ENCODE assay signal across 14 mouse cellular contexts in genomic region chr2:101732777-101733210, GRCm38 (mm10). TPM values are rescaled to one million over a fixed set of nuclear protein-coding genes. Genes with fewer than 3 reads are reported as not detected.
DNase-seq lines count a peak whose midpoint lies in the region; ATAC-seq and TF ChIP-seq lines count a peak whose summit lies in the region.
"Had no signal": no experiment of that assay in that cellular context is flagged by ENCODE, and none has a peak within 500 bp of the region (broad histone marks: within the 10 kb centered on the region; RNA-seq: fewer than 3 reads in every experiment).

No protein-coding gene starts in this region.

- peak overlapping the region; percentile 45 for H3K27ac ChIP-seq in MEL (ENCODE audit: control insufficient read depth, low read depth, low read length)
- H3K27ac ChIP-seq in liver, embryonic 11.5 days (ENCODE audit: low read depth, low read length), result no peak overlapping the region
- no peak overlapping the region for H3K27ac ChIP-seq in forebrain, embryonic 14.5 days (ENCODE audit: low read depth, low read length)
- H3K27ac ChIP-seq in intestine, embryonic 16.5 days (ENCODE audit: low read length), result no peak overlapping the region
- H3K27ac ChIP-seq: forebrain, embryonic 10.5 days; hindbrain, embryonic 12.5 days; limb, embryonic 10.5 days; midbrain, embryonic 10.5 days had no signal

- peaks cover 0 to 5% of the 10 kb centered on the region in 2 experiments; a peak in 1 of 4 replicates for H3K36me3 ChIP-seq in MEL (ENCODE audit: control insufficient read depth in 1 of 2, insufficient read depth in 2 of 2, low read length in 2 of 2)
- no peaks in the 10 kb centered on the region for H3K36me3 ChIP-seq in liver, embryonic 11.5 days (ENCODE audit: control insufficient read depth, insufficient read depth, low read length)
- no peaks in the 10 kb centered on the region for H3K36me3 ChIP-seq in forebrain, embryonic 14.5 days (ENCODE audit: control insufficient read depth, insufficient read depth, low read length)
- no peaks in the 10 kb centered on the region for H3K36me3 ChIP-seq in intestine, embryonic 16.5 days (ENCODE audit: control insufficient read depth, insufficient read depth, low read length)
- H3K36me3 ChIP-seq: hindbrain, embryonic 12.5 days had no signal

- 50% methylated on average over 10 of the region's 10 CpGs for WGBS in liver, embryonic 11.5 days
- WGBS in forebrain, embryonic 14.5 days, result 93% methylated on average over 10 of the region's 10 CpGs
- 80% methylated on average over 10 of the region's 10 CpGs for WGBS in intestine, embryonic 16.5 days

- no peak for ATAC-seq in liver, embryonic 11.5 days (replicated peaks; ENCODE audit: low FRiP score)
- ATAC-seq in forebrain, embryonic 14.5 days, result no peak
- no peak for ATAC-seq in intestine, embryonic 16.5 days
- ATAC-seq: Patski had no signal

- peak overlapping the region; percentile 19 to 47 for H3K4me3 ChIP-seq in MEL (ENCODE audit: control insufficient read depth in 1 of 2, insufficient read depth in 1 of 2, low read depth in 2 of 2, low read length in 2 of 2)
- no peak overlapping the region for H3K4me3 ChIP-seq in liver, embryonic 11.5 days (ENCODE audit: low read depth, low read length)
- H3K4me3 ChIP-seq in forebrain, embryonic 14.5 days (ENCODE audit: low read depth, low read length), result no peak overlapping the region
- no peak overlapping the region for H3K4me3 ChIP-seq in intestine, embryonic 16.5 days (ENCODE audit: low read length)
- H3K4me3 ChIP-seq: forebrain, embryonic 10.5 days; hindbrain, embryonic 12.5 days; limb, embryonic 10.5 days; midbrain, embryonic 10.5 days had no signal

- peaks cover 0 to 4% of the 10 kb centered on the region in 2 experiments; a peak in 2 of 4 replicates for H3K27me3 ChIP-seq in MEL (ENCODE audit: control insufficient read depth in 1 of 2, insufficient read depth in 2 of 2, low read length in 2 of 2)
- H3K27me3 ChIP-seq in liver, embryonic 11.5 days (replicated peaks; ENCODE audit: control insufficient read depth, insufficient read depth, low read length), result no peaks in the 10 kb centered on the region
- no peaks in the 10 kb centered on the region for H3K27me3 ChIP-seq in forebrain, embryonic 14.5 days (replicated peaks; ENCODE audit: control insufficient read depth, insufficient read depth, low read length)
- H3K27me3 ChIP-seq in intestine, embryonic 16.5 days (replicated peaks; ENCODE audit: control insufficient read depth, insufficient read depth, low read length), result no peaks in the 10 kb centered on the region
- H3K27me3 ChIP-seq: hindbrain, embryonic 12.5 days; Patski had no signal

- no peak for TF ChIP-seq POLR2A in MEL (IDR thresholded peaks at IDR 0.05; ENCODE audit: control insufficient read depth in 1 of 2, insufficient read depth in 1 of 2, low read depth in 1 of 2, low read length in 2 of 2, poor library complexity in 1 of 2)

- no peaks in the 10 kb centered on the region for H3K79me2 ChIP-seq in MEL (ENCODE audit: control insufficient read depth, insufficient read depth, low read length, poor library complexity)

- DNase-seq in CD4-positive helper T cell, adult 2 months (ENCODE audit: low read depth, low spot score), result peak; percentile 29
- DNase-seq in MEL (ENCODE audit: low read depth, low spot score), result peak; percentile 93
- DNase-seq in liver, embryonic 11.5 days (ENCODE audit: low spot score), result no peak
- peak; percentile 13 to 74 for DNase-seq in natural killer cell, adult 2 months (ENCODE audit: low spot score in 2 of 2)
- no peak for DNase-seq in forebrain, embryonic 14.5 days (ENCODE audit: low spot score)
- DNase-seq in adrenal gland, postnatal 10 days, result no peak
- no peak for DNase-seq in layer of hippocampus, adult 9-10 months (ENCODE audit: low spot score)
- DNase-seq: gastrocnemius, postnatal 36 days had no signal

- no peaks in the 10 kb centered on the region for H3K9me3 ChIP-seq in MEL (replicated peaks; ENCODE audit: insufficient read depth, low read length)
- no peaks in the 10 kb centered on the region for H3K9me3 ChIP-seq in liver, embryonic 11.5 days (ENCODE audit: control insufficient read depth, low read length)
- H3K9me3 ChIP-seq in forebrain, embryonic 14.5 days (replicated peaks; ENCODE audit: control insufficient read depth, low read length), result no peaks in the 10 kb centered on the region
- no peaks in the 10 kb centered on the region for H3K9me3 ChIP-seq in intestine, embryonic 16.5 days (ENCODE audit: control insufficient read depth, low read length)
- H3K9me3 ChIP-seq: forebrain, embryonic 10.5 days; hindbrain, embryonic 12.5 days; limb, embryonic 10.5 days; midbrain, embryonic 10.5 days had no signal

- peaks cover 5 to 14% of the 10 kb centered on the region in 2 experiments; a peak in 3 of 4 replicates for H3K4me1 ChIP-seq in MEL (ENCODE audit: control insufficient read depth in 1 of 2, insufficient read depth in 2 of 2, low read length in 2 of 2)
- no peaks in the 10 kb centered on the region for H3K4me1 ChIP-seq in liver, embryonic 11.5 days (replicated peaks; ENCODE audit: control insufficient read depth, insufficient read depth, low read length)
- H3K4me1 ChIP-seq in forebrain, embryonic 14.5 days (ENCODE audit: control insufficient read depth, insufficient read depth, low read length), result no peaks in the 10 kb centered on the region
- peaks cover 3% of the 10 kb centered on the region; the same call in 1 of the 2 replicates for H3K4me1 ChIP-seq in intestine, embryonic 16.5 days (ENCODE audit: control insufficient read depth, insufficient read depth, low read length)
- H3K4me1 ChIP-seq: hindbrain, embryonic 12.5 days; limb, embryonic 10.5 days had no signal

- no peak for TF ChIP-seq RAD21 in MEL (IDR thresholded peaks at IDR 0.05; ENCODE audit: low read depth, low read length)

- TF ChIP-seq CTCF in MEL (IDR thresholded peaks at IDR 0.05 in 2 of 3, conservative IDR thresholded peaks at IDR 0.05 in 1 of 3; ENCODE audit: control insufficient read depth in 1 of 3, insufficient read depth in 1 of 3, low read depth in 2 of 3, low read length in 3 of 3, poor library complexity in 1 of 3, severe bottlenecking in 1 of 3), result no peak

- H3K9ac ChIP-seq in MEL (ENCODE audit: control insufficient read depth, low read depth, low read length, poor library complexity, severe bottlenecking), result no peak overlapping the region
- H3K9ac ChIP-seq in liver, embryonic 11.5 days (ENCODE audit: low read depth, low read length), result no peak overlapping the region
- no peak overlapping the region for H3K9ac ChIP-seq in forebrain, embryonic 14.5 days (ENCODE audit: low read length)
- no peak overlapping the region for H3K9ac ChIP-seq in intestine, embryonic 16.5 days (ENCODE audit: low read depth, low read length)
- H3K9ac ChIP-seq: hindbrain, embryonic 12.5 days had no signal

- H3K4me2 ChIP-seq in liver, embryonic 11.5 days, result peak overlapping the region; percentile 5; the same call in 1 of the 2 replicates
- no peak overlapping the region for H3K4me2 ChIP-seq in forebrain, embryonic 14.5 days (ENCODE audit: low read length)
- no peak overlapping the region for H3K4me2 ChIP-seq in intestine, embryonic 16.5 days (ENCODE audit: low read depth, low read length)
- H3K4me2 ChIP-seq: hindbrain, embryonic 12.5 days had no signal

- peak; percentile 39 to 62; a peak in 3 of 4 replicates for TF ChIP-seq EP300 in MEL (IDR thresholded peaks at IDR 0.05; ENCODE audit: low read depth in 1 of 2, low read length in 2 of 2)

TF ChIP-seq in MEL, 35 proteins besides CTCF, POLR2A, EP300 and RAD21:
- TF ChIP-seq BHLHE40 (IDR thresholded peaks at IDR 0.05; ENCODE audit: borderline replicate concordance, low read depth, low read length) (no peak), MAZ (IDR thresholded peaks at IDR 0.05; ENCODE audit: low read depth, low read length) (no peak), KAT2A (conservative IDR thresholded peaks at IDR 0.05; ENCODE audit: low read depth, low read length) (no peak), TCF12 (IDR thresholded peaks at IDR 0.05; ENCODE audit: low read depth, low read length) (peak; percentile 58; the same call in 1 of the 2 replicates), GATA1 (IDR thresholded peaks at IDR 0.05; ENCODE audit: low read depth, low read length) (peak; percentile 61; the same call in 1 of the 2 replicates), MXI1 (IDR thresholded peaks at IDR 0.05; ENCODE audit: low read depth, low read length) (peak; percentile 59), MAFK (IDR thresholded peaks at IDR 0.05; ENCODE audit: borderline replicate concordance, low read depth, low read length) (no peak), ELF1 (IDR thresholded peaks at IDR 0.05; ENCODE audit: low read depth, low read length) (no peak), ETS1 (IDR thresholded peaks at IDR 0.05; ENCODE audit: low read depth, low read length) (peak; percentile 98), SIN3A (IDR thresholded peaks at IDR 0.05; ENCODE audit: low read length) (peak; percentile 73)
TF ChIP-seq in MEL: peak in this region for 5.

RNA-seq across cellular contexts. Expression of gene Traf6, which starts 54.6 kb away (rescaled TPM):
- total RNA-seq in MEL (2012; rRNA removed), result 11.8 and 12.7 TPM in 2 replicates
- polyA plus RNA-seq in MEL (2012; ENCODE audit: insufficient read depth in 1 of 2, insufficient read length in 2 of 2, low read depth in 1 of 2, low replicate concordance in 2 of 2, missing spikeins in 1 of 2), result 10 to 100 TPM in 1 of 2 experiments, not detected in 1; 18.0 TPM
- polyA plus RNA-seq in liver, embryonic 11.5 days (2014; fragmentation: Nextera tagmentation; extraction: Ambion mirVana), result 12.1 and 15.2 TPM in 2 replicates
- 12.8 and 13.1 TPM in 2 replicates for polyA plus RNA-seq in forebrain, embryonic 14.5 days (2014; fragmentation: Nextera tagmentation; extraction: Ambion mirVana)
- 7.1 and 7.3 TPM in 2 replicates for polyA plus RNA-seq in intestine, embryonic 16.5 days (2015; fragmentation: Nextera tagmentation; extraction: Ambion mirVana)
- 10 to 100 TPM; 17.0 to 18.1 TPM for total RNA-seq in adrenal gland, postnatal 10 days (2021)

Comparison
In these comparisons a context has a peak if more than half of its experiments do, and no peak if none do; other contexts are left out.
1. DNase-seq: peak in CD4-positive helper T cell, adult 2 months (single experiment), MEL (single experiment) and natural killer cell, adult 2 months (2 of 2); none in liver, embryonic 11.5 days (single experiment), forebrain, embryonic 14.5 days (single experiment), adrenal gland, postnatal 10 days (single experiment) and layer of hippocampus, adult 9-10 months (single experiment).
2. H3K4me3 ChIP-seq: peak in MEL (2 of 2); none in liver, embryonic 11.5 days (single experiment), forebrain, embryonic 14.5 days (single experiment) and intestine, embryonic 16.5 days (single experiment).